Mouse (Mus musculus) heart, embryonic 11.5 days (tissue): Measurements from ENCODE around the gene Pcgf1. TPM values are rescaled to one million over a fixed set of nuclear protein-coding genes. Genes with fewer than 3 reads are reported as not detected.

Experiments
- ATAC-seq: fragments of 200-750 bp; cut with Nextera tagmentation; replicated peaks from 2 replicates; pipeline ENCODE4 v1.8.0; 2017; ENCODE audit warnings: moderate library complexity; ENCODE audit not compliant: insufficient number of reproducible peaks, low FRiP score, low TSS enrichment
- H3K27ac ChIP-seq: fragments of 300-500 bp; sonication (generic); 2 replicates; pipeline ENCODE4 v1.5.1; 2014; ENCODE audit warnings: mild to moderate bottlenecking, low read depth, low read length
- H3K27me3 ChIP-seq: fragments of 300-500 bp; sonication (generic); 2 replicates; pipeline ENCODE4 v1.6.1; 2014; ENCODE audit warnings: mild to moderate bottlenecking, low read length, mixed read lengths; ENCODE audit not compliant: control insufficient read depth, insufficient read depth
- H3K36me3 ChIP-seq: fragments of 300-500 bp; sonication (generic); 2 replicates; pipeline ENCODE4 v1.6.1; 2014; ENCODE audit warnings: mild to moderate bottlenecking, low read length, moderate library complexity, mixed read lengths; ENCODE audit not compliant: control insufficient read depth, insufficient read depth
- H3K4me1 ChIP-seq: fragments of 300-500 bp; sonication (generic); 2 replicates; pipeline ENCODE4 v1.6.1; 2014; ENCODE audit warnings: low read length; ENCODE audit not compliant: control insufficient read depth, insufficient read depth
- H3K4me2 ChIP-seq: fragments of 300-500 bp; sonication (generic); 2 replicates; pipeline ENCODE4 v1.6.1; 2014; ENCODE audit warnings: mild to moderate bottlenecking, moderate library complexity
- H3K4me3 ChIP-seq: fragments of 300-500 bp; sonication (generic); 2 replicates; pipeline ENCODE4 v1.5.1; 2014; ENCODE audit warnings: low read depth, low read length
- H3K9ac ChIP-seq: fragments of 300-500 bp; sonication (generic); 2 replicates; pipeline ENCODE4 v1.6.1; 2014; ENCODE audit warnings: mild to moderate bottlenecking, low read depth, low read length, moderate library complexity
- H3K9me3 ChIP-seq: fragments of 300-500 bp; sonication (generic); replicated peaks from 2 replicates; pipeline ENCODE4 v1.6.1; 2016; ENCODE audit warnings: low read length; ENCODE audit not compliant: control insufficient read depth
- WGBS: fragments of 180-500 bp; shearing (Covaris S2); extraction: QIAGEN DNeasy Blood & Tissue Kit; methylation state at CpG from one replicate; pipeline ENCODE4 v1.1.7; 2014; ENCODE audit not compliant: insufficient replicate concordance; 5-methylcytosine and 5-hydroxymethylcytosine counted together
- polyA plus RNA-seq: library from polyadenylated mRNA; unstranded; fragments of >200 nt; fragmentation: Nextera tagmentation; extraction: Ambion mirVana; gene quantifications from 2 replicates; pipeline ENCODE4 v1.2.1, GENCODE M21; 2014

Gene Pcgf1
- polyA plus RNA-seq, 1 experiment from 2014 or later: 15.1 TPM

DNA sequence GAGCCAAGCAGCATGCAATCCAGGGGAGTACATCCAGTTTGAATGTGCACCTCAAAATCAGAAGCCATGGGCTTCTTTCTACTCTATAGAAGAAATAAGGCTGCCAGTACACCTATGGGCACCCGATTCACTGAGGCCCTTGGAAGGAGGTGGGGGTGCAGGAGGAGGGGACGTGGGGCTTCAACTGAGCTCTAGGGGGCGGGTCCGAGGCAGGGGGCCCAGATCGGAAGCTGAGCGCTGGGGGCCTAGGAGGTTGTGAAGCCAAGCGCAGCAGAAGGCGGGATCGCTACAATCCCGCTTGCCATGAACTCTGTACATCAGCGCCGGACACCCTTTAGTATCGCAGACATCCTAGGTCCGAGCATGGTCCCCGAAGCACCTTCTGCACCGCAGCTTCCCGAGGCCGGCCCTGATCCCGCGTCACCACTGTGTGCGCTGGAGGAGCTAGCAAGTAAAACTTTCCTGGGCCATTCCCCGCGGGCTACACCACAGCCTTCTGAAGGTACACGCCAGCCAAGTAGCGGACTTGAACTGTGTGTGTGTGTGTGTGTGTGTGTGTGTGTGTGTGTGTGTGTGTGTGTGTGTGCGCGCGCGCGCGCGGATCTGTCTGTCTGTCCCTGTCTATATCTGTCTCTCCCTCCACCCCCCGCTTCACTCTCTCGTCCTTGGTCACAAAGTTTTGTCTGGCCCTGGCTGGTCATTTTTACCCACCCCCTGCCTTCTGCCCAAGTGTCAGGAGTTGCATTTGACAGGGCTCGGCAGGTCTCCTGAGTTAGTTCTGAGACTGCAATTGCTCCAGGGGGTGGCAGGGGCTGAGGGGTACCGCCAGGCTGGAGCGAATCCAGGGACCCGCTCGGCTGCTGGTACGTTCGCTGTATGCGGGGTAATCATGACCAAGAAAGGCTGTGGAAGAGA, 8.7 kb downstream of the Pcgf1 start, which contains the start of gene Lbx2:
Lbx2 (plus strand) TSS at position 247 of the 915 bp plus-strand sequence.
- ATAC-seq: no peak

DNA sequence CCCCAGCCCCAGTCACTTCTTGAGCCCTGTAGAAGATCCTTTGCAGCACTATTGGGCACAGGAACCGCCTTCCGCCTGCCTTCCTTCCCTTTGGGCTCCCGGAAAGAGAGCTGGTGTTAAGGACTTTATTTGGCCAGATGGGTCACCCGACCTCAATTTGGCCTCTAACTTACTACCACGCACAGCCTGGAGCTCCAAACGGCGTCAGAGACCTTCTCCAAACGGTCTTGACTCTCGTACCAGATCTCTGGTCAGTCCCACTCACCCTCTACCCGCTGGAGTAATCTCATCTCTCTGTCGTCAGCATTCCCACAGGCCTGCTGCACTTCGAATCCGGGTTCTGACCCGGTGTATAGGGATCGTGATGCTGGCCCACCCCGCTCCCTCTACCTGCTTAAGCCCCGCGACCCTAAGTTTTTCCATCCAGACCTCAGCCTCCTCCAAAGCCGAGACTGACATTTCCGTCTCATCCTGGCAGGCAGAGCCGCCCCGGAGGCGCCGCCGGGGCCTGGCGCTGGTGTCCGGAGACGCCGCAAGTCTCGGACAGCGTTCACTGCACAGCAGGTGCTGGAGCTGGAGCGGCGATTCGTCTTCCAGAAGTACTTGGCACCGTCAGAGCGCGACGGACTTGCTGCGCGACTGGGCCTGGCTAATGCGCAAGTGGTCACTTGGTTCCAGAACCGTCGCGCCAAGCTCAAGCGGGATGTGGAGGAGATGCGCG, 9.7 kb downstream of the Pcgf1 start:
- ATAC-seq: no peak
- Histone ChIP-seq H3K36me3 (no peaks in the 10 kb centered on the region), H3K4me1 (peaks cover 13% of the 10 kb centered on the region), H3K27ac (no peak overlapping the region), H3K4me3 (peak overlapping the region; percentile 41), H3K9me3 (no peaks in the 10 kb centered on the region), H3K4me2 (peak overlapping the region; percentile 58), H3K27me3 (peaks cover 79% of the 10 kb centered on the region), H3K9ac (0 out of 2 replicates have a peak overlapping the region, but pooled peaks have one; percentile 31)
- 2% methylated on average over 47 of the region's 47 CpGs for whole genome bisulfite sequencing

More for the DNA sequence above, 8.7 kb downstream of the Pcgf1 start, which contains the start of gene Lbx2:
- H3K9ac ChIP-seq: 0 out of 2 replicates have a peak within 1 kb of the TSS, but pooled peaks have one; percentile 22
- H3K4me3 ChIP-seq: peak within 1 kb of the TSS; percentile 41
- H3K27ac ChIP-seq: no peak within 1 kb of the TSS
- 0 out of 2 replicates have a peak, but pooled peaks cover 3% of the 10 kb centered on the region for H3K36me3 ChIP-seq
- peaks cover 13% of the 10 kb centered on the region for H3K4me1 ChIP-seq
- WGBS: 4% methylated on average over 42 of the region's 42 CpGs
- H3K9me3 ChIP-seq: no peaks in the 10 kb centered on the region
- H3K4me2 ChIP-seq: peak within 1 kb of the TSS; percentile 58
- H3K27me3 ChIP-seq: peaks cover 85% of the 10 kb centered on the region

- peaks cover 13% of the 10 kb centered on the region for H3K4me1 ChIP-seq
- ATAC-seq: no peak
- no peaks in the 10 kb centered on the region for H3K9me3 ChIP-seq
- peak overlapping the region; percentile 41 for H3K4me3 ChIP-seq
- no peaks in the 10 kb centered on the region for H3K36me3 ChIP-seq
- H3K27me3 ChIP-seq: peaks cover 74% of the 10 kb centered on the region
- 0 out of 2 replicates have a peak overlapping the region, but pooled peaks have one; percentile 31 for H3K9ac ChIP-seq
- H3K27ac ChIP-seq: no peak overlapping the region
- peak overlapping the region; percentile 58 for H3K4me2 ChIP-seq
- 9% methylated on average over 9 of the region's 9 CpGs for WGBS
These were observed 10.2 kb downstream of the Pcgf1 start for GRCm38 (mm10) chr6:83087926-83088260.

- Histone ChIP-seq H3K36me3 (no peaks in the 10 kb centered on the region), H3K27ac (no peak overlapping the region), H3K4me3 (no peak overlapping the region), H3K9ac (no peak overlapping the region), H3K27me3 (peaks cover 31% of the 10 kb centered on the region), H3K4me2 (no peak overlapping the region), H3K9me3 (no peaks in the 10 kb centered on the region), H3K4me1 (peaks cover 4% of the 10 kb centered on the region)
- no peak for ATAC-seq
- 32% methylated on average over 6 of the region's 6 CpGs for WGBS
These were observed 14.9 kb downstream of the Pcgf1 start for GRCm38 (mm10) chr6:83092416-83093127.

GRCm38 (mm10) chr6:83095968-83096367, 18.3 kb downstream of the Pcgf1 start:
- no peak overlapping the region for H3K4me3 ChIP-seq
- no peaks in the 10 kb centered on the region for H3K9me3 ChIP-seq
- WGBS: 35% methylated on average over 6 of the region's 6 CpGs
- H3K4me2 ChIP-seq: no peak overlapping the region
- H3K27ac ChIP-seq: no peak overlapping the region
- no peaks in the 10 kb centered on the region for H3K36me3 ChIP-seq
- ATAC-seq: no peak
- 0 out of 2 replicates have a peak, but pooled peaks cover under 1% of the 10 kb centered on the region for H3K4me1 ChIP-seq
- peaks cover 2% of the 10 kb centered on the region; the same call in 1 of the 2 replicates for H3K27me3 ChIP-seq
- H3K9ac ChIP-seq: no peak overlapping the region

- no peaks in the 10 kb centered on the region for H3K36me3 ChIP-seq
- H3K4me3 ChIP-seq: no peak overlapping the region
- H3K9me3 ChIP-seq: no peaks in the 10 kb centered on the region
- 0 out of 2 replicates have a peak, but pooled peaks cover 2% of the 10 kb centered on the region for H3K27me3 ChIP-seq
- H3K27ac ChIP-seq: no peak overlapping the region
- H3K9ac ChIP-seq: no peak overlapping the region
- no peak for ATAC-seq
- 67% methylated on average over 2 of the region's 2 CpGs for WGBS
- H3K4me2 ChIP-seq: no peak overlapping the region
- peaks cover 14% of the 10 kb centered on the region for H3K4me1 ChIP-seq
These were observed 20.7 kb downstream of the Pcgf1 start for GRCm38 (mm10) chr6:83098411-83098810.

DNA sequence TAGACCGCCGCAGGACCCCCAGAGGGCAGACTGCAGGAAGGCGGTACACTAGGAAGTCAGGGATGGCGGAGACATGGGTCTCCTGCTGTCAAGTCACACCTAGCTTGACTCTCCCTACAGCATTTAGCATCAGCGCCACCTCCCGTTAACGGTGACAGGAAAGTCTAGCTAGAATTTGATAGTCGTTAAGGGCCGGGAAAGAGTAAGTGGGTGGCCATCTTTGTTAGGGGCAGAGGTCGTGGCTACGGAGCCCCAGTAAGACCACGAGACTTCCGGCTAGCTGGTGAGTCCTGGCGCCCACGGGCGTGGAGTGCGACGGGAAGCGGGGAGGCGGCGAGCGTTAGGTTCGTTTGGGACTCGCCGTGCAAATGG, 23.6 kb downstream of the Pcgf1 start, which contains the start of the genes Ccdc142 and Gm42688:
Ccdc142 (plus strand) TSS at position 286 of the 372 bp plus-strand sequence.
Gm42688 (plus strand) TSS at position 302 of the 372 bp plus-strand sequence.
- no peaks in the 10 kb centered on the region for H3K36me3 ChIP-seq
- H3K27me3 ChIP-seq: no peaks in the 10 kb centered on the region
- peak within 1 kb of the TSS; percentile 85 for H3K9ac ChIP-seq
- 1% methylated on average over 25 of the region's 25 CpGs for WGBS
- peak within 1 kb of the TSS; percentile 87 for H3K4me2 ChIP-seq
- H3K9me3 ChIP-seq: no peaks in the 10 kb centered on the region
- ATAC-seq: peak; percentile 81
- peak within 1 kb of the TSS; percentile 68 for H3K27ac ChIP-seq
- peak within 1 kb of the TSS; percentile 87 for H3K4me3 ChIP-seq
- peaks cover 15% of the 10 kb centered on the region for H3K4me1 ChIP-seq
